15 mouse cellular contexts compared by ENCODE assay signal in genomic region chr9:120527919-120528318, GRCm38 (mm10).
"Had no signal": no experiment of that assay in that cellular context is flagged by ENCODE, and none has a peak within 500 bp of the region (broad histone marks: within the 10 kb centered on the region; RNA-seq: fewer than 3 reads in every experiment).

No protein-coding gene starts in this region.

- H3K27ac ChIP-seq: neural tube, embryonic 13.5 days; neural tube, embryonic 15.5 days had no signal

- H3K4me1 ChIP-seq: neural tube, embryonic 13.5 days; neural tube, embryonic 15.5 days; stomach, embryonic 15.5 days had no signal

- DNase-seq: retina, postnatal 1 day; right cerebral cortex, adult 18-20 months; right cerebral cortex, postnatal 14 days; right cerebral cortex, postnatal 25 days; right cerebral cortex, postnatal 4 days; spleen, adult 18-20 months; thymus, adult 18-20 months; thymus, adult 2 months; thymus, postnatal 14 days; thymus, postnatal 25 days; thymus, postnatal 36 days; thymus, postnatal 4 days had no signal

- H3K9ac ChIP-seq: neural tube, embryonic 13.5 days; neural tube, embryonic 15.5 days; stomach, embryonic 15.5 days had no signal

- H3K4me3 ChIP-seq: neural tube, embryonic 13.5 days; neural tube, embryonic 15.5 days; stomach, embryonic 15.5 days had no signal

- H3K36me3 ChIP-seq: neural tube, embryonic 13.5 days; neural tube, embryonic 15.5 days; stomach, embryonic 15.5 days had no signal

- H3K9me3 ChIP-seq: neural tube, embryonic 13.5 days; neural tube, embryonic 15.5 days; stomach, embryonic 15.5 days had no signal

- H3K27me3 ChIP-seq: neural tube, embryonic 13.5 days; neural tube, embryonic 15.5 days; stomach, embryonic 15.5 days had no signal
